Mouse (Mus musculus): ENCODE results near the gene Acot11.
"Not testable (repeated sequence)": the region's sequence is repeated elsewhere in the genome, so short reads cannot be mapped to it uniquely, and the experiment has no call there.

The Acot11 gene

GRCm38 (mm10) chr4:106810039-106810438 lies 5.2 kb upstream of the Acot11 start:
- DNase-seq (ENCODE audit: low spot score in 2 of 2), result no peak

GRCm38 (mm10) chr4:106807287-106807686 lies 2.5 kb upstream of the Acot11 start:
- DNase-seq (ENCODE audit: low spot score in 2 of 2), result no peak

- DNase-seq (ENCODE audit: low spot score in 2 of 2), result no peak
These were observed 1.1 kb upstream of the Acot11 start for GRCm38 (mm10) chr4:106805890-106806289.

GRCm38 (mm10) chr4:106804201-106804909 lies 443 bp downstream of the Acot11 start:
- no peak for DNase-seq (ENCODE audit: low spot score in 2 of 2)

- DNase-seq (ENCODE audit: low spot score in 2 of 2), result no peak
These were observed 1.0 kb downstream of the Acot11 start for GRCm38 (mm10) chr4:106803781-106804180.

GRCm38 (mm10) chr4:106799772-106800336 lies 4.9 kb downstream of the Acot11 start:
- DNase-seq (ENCODE audit: low spot score in 2 of 2), result peak; percentile 63 to 72

- DNase-seq (ENCODE audit: low spot score in 2 of 2), result no peak
These were observed 5.8 kb downstream of the Acot11 start for GRCm38 (mm10) chr4:106798908-106799546.

- no peak for DNase-seq (ENCODE audit: low spot score in 2 of 2)
These were observed 9.5 kb downstream of the Acot11 start for GRCm38 (mm10) chr4:106795289-106795688.

GRCm38 (mm10) chr4:106794247-106794646 lies 10.6 kb downstream of the Acot11 start:
- DNase-seq (ENCODE audit: low spot score in 2 of 2), result no peak

- DNase-seq (ENCODE audit: low spot score in 2 of 2), result not testable (repeated sequence)
These were observed 11.0 kb downstream of the Acot11 start for GRCm38 (mm10) chr4:106793826-106794225.

GRCm38 (mm10) chr4:106792276-106792675 lies 12.5 kb downstream of the Acot11 start:
- DNase-seq (ENCODE audit: low spot score in 2 of 2), result no peak

GRCm38 (mm10) chr4:106790938-106791337 lies 13.9 kb downstream of the Acot11 start:
- DNase-seq (ENCODE audit: low spot score in 2 of 2), result no peak

GRCm38 (mm10) chr4:106790218-106790617 lies 14.6 kb downstream of the Acot11 start:
- DNase-seq (ENCODE audit: low spot score in 2 of 2), result not testable (repeated sequence)

GRCm38 (mm10) chr4:106789705-106790104 lies 15.1 kb downstream of the Acot11 start:
- no peak for DNase-seq (ENCODE audit: low spot score in 2 of 2)

GRCm38 (mm10) chr4:106788627-106789026 lies 16.2 kb downstream of the Acot11 start:
- no peak for DNase-seq (ENCODE audit: low spot score in 2 of 2)

- peak in 1 of 2 experiments; percentile 48 for DNase-seq (ENCODE audit: low spot score in 2 of 2)
These were observed 17.0 kb downstream of the Acot11 start for GRCm38 (mm10) chr4:106787830-106788229.

GRCm38 (mm10) chr4:106785753-106786540 lies 18.9 kb downstream of the Acot11 start:
- DNase-seq (ENCODE audit: low spot score in 2 of 2), result no peak

GRCm38 (mm10) chr4:106785345-106785744 lies 19.5 kb downstream of the Acot11 start:
- DNase-seq (ENCODE audit: low spot score in 2 of 2), result no peak

- no peak for DNase-seq (ENCODE audit: low spot score in 2 of 2)
These were observed 20.0 kb downstream of the Acot11 start for GRCm38 (mm10) chr4:106784806-106785205.

GRCm38 (mm10) chr4:106783137-106783536 lies 21.7 kb downstream of the Acot11 start:
- no peak for DNase-seq (ENCODE audit: low spot score in 2 of 2)

GRCm38 (mm10) chr4:106780045-106780444 lies 24.8 kb downstream of the Acot11 start:
- DNase-seq (ENCODE audit: low spot score in 2 of 2), result no peak

GRCm38 (mm10) chr4:106778116-106778788 lies 26.5 kb downstream of the Acot11 start:
- DNase-seq (ENCODE audit: low spot score in 2 of 2), result peak; percentile 64 to 93

Measured in urinary bladder, postnatal 36 days (tissue).